Mouse (Mus musculus) hindbrain, postnatal 0 days (tissue): ENCODE measurements around the gene Crls1. TPM values are rescaled to one million over a fixed set of nuclear protein-coding genes. Genes with fewer than 3 reads are reported as not detected.
A peak's percentile ranks its signal among the peaks of the same experiment; 100 is the strongest.

Experiments
- ATAC-seq: fragments of 200-750 bp; cut with Nextera tagmentation; 2 replicates; pipeline ENCODE4 v1.8.0; 2017; ENCODE audit warnings: mild to moderate bottlenecking, moderate TSS enrichment, moderate library complexity
- DNase-seq: peaks from one replicate; pipeline ENCODE4 v3.0.0-alpha.2; 2015; ENCODE audit warnings: low spot score
- H3K27ac ChIP-seq: fragments of 300-500 bp; sonication (generic); 2 replicates; pipeline ENCODE4 v1.5.1; 2014; ENCODE audit warnings: mild to moderate bottlenecking
- H3K27me3 ChIP-seq: fragments of 300-500 bp; sonication (generic); 2 replicates; pipeline ENCODE4 v1.6.1; 2014; ENCODE audit warnings: low read length, mixed read lengths; ENCODE audit not compliant: insufficient read depth
- H3K36me3 ChIP-seq: fragments of 300-500 bp; sonication (generic); 2 replicates; pipeline ENCODE4 v1.6.1; 2014; ENCODE audit warnings: low read length, mixed read lengths; ENCODE audit not compliant: insufficient read depth
- H3K4me1 ChIP-seq: fragments of 300-500 bp; sonication (generic); 2 replicates; pipeline ENCODE4 v1.6.1; 2014; ENCODE audit warnings: antibody characterized with exemption, low read length, mixed read lengths; ENCODE audit not compliant: insufficient read depth
- H3K4me2 ChIP-seq: fragments of 300-500 bp; sonication (generic); 2 replicates; pipeline ENCODE4 v1.6.1; 2014; ENCODE audit warnings: low read depth, mild to moderate bottlenecking, low read length, moderate library complexity, mixed read lengths
- H3K4me3 ChIP-seq: fragments of 300-500 bp; sonication (generic); 2 replicates; pipeline ENCODE4 v1.5.1; 2014; ENCODE audit warnings: low read length
- H3K9ac ChIP-seq: fragments of 300-500 bp; sonication (generic); replicated peaks from 2 replicates; pipeline ENCODE4 v1.6.1; 2014; ENCODE audit warnings: mild to moderate bottlenecking, low read length, moderate library complexity, mixed read lengths
- H3K9me3 ChIP-seq: fragments of 300-500 bp; sonication (generic); 2 replicates; pipeline ENCODE4 v1.6.1; 2016; ENCODE audit warnings: low read length, mixed read lengths
- CTCF ChIP-seq: IDR thresholded peaks from 2 replicates; pipeline ENCODE4 v1.5.1; 2016; ENCODE audit warnings: antibody characterized with exemption, control low read depth, low read depth
- WGBS: fragments of 180-500 bp; shearing (Covaris S2); extraction: QIAGEN DNeasy Blood & Tissue Kit; methylation state at CpG from one replicate; pipeline ENCODE4 v1.1.7; 2014; 5-methylcytosine and 5-hydroxymethylcytosine counted together
- polyA plus RNA-seq: library from polyadenylated mRNA; unstranded; fragments of >200 nt; fragmentation: Nextera tagmentation; extraction: Ambion mirVana; gene quantifications from 2 replicates; pipeline ENCODE4 v1.2.1, GENCODE M21; 2015
- total RNA-seq: library from RNA; depleted of rRNA; stranded (reverse); fragments of >200 nt; gene quantifications from 2 replicates; pipeline ENCODE4 v1.2.3, GENCODE M21; 2014; rRNA removed

Crls1 gene
- total and polyA plus RNA-seq, 2 experiments from 2014 or later, result 22.9 to 33.6 TPM

DNA sequence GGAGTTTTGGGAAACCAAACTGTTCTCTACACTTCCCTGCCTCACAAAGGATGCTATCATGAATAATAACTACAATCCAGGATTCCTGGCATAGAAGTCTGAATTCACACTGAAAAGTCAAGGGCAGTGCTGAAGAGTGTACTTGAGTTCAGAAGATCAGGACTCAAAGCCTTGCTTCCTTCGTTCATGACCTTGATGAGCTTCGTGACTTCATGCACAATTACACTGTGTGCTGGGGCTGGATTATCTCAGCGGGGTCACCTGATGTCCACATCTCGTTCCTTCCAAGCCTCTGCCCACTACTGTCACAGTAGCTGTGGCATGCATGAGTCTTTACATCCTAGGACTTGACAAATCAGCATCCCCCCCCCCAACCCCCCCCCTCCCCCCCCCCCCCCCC, 55.2 kb downstream of the Crls1 start:
- TF ChIP-seq CTCF, result no peak
- Histone ChIP-seq H3K27ac (no peak overlapping the region), H3K36me3 (no peaks in the 10 kb centered on the region), H3K4me1 (no peaks in the 10 kb centered on the region), H3K27me3 (no peaks in the 10 kb centered on the region), H3K9me3 (no peaks in the 10 kb centered on the region), H3K4me2 (no peak overlapping the region), H3K9ac (no peak overlapping the region), H3K4me3 (no peak overlapping the region)
- no peak for ATAC-seq
- 65% methylated on average over 4 of the region's 4 CpGs for WGBS
- DNase-seq, result no peak

DNA sequence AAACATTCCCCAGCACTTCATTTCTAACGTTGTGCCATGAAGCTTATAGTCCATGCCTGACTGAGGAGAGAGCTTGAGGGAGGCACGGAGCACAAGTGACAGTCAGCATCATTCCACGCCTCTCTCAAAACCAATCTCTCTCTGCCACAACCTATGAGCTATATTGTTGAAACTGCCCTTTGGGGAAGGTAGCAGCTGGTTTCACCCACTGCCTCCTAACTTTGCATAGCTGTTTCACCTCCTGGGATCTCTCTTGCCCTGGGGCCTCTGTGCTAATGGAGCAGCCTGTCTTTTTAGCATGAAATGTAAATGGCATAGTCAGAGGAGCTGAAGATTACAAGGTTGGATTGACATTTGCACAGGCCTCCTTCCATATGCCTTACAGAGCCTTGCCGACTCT, 55.6 kb downstream of the Crls1 start:
- DNase-seq (peak; percentile 13), ATAC-seq (0 out of 2 replicates have a peak, but pooled peaks have one; percentile 24)
- no peak overlapping the region for H3K9ac ChIP-seq
- H3K4me2 ChIP-seq, result no peak overlapping the region
- no peaks in the 10 kb centered on the region for H3K4me1 ChIP-seq
- H3K27ac ChIP-seq, result no peak overlapping the region
- no peaks in the 10 kb centered on the region for H3K27me3 ChIP-seq
- H3K36me3 ChIP-seq, result no peaks in the 10 kb centered on the region
- 41% methylated on average over 4 of the region's 4 CpGs for WGBS
- H3K9me3 ChIP-seq, result no peaks in the 10 kb centered on the region
- no peak overlapping the region for H3K4me3 ChIP-seq
- TF ChIP-seq CTCF, result no peak

DNA sequence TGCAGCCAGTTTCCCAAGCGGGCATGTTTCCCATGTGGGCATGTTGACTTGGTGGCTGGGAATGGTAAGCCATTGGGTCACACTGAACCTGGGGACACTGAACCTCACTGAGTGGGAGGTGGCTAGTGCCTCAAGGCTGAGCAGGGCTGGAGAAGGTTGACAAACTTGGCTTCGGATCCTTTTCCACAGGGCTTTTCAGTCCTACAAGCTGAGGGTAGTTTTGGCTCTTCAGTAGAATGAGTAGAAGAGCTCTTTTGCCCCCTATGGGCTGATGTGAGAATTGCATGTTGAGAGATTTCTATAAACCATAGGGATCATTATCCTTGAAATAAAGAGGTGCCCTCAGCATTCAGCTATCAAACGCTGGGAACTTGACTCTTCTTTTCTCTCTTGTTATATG, 57.0 kb downstream of the Crls1 start:
- ATAC-seq (peak; percentile 40; the same call in 1 of the 2 replicates), DNase-seq (peak; percentile 85)
- H3K9ac ChIP-seq, result no peak overlapping the region
- H3K4me1 ChIP-seq, result no peaks in the 10 kb centered on the region
- peak; percentile 76 for TF ChIP-seq CTCF
- no peak overlapping the region for H3K27ac ChIP-seq
- no peak overlapping the region for H3K4me2 ChIP-seq
- no peak overlapping the region for H3K4me3 ChIP-seq
- H3K36me3 ChIP-seq, result no peaks in the 10 kb centered on the region
- 38% methylated on average over 3 of the region's 3 CpGs for WGBS
- H3K27me3 ChIP-seq, result no peaks in the 10 kb centered on the region
- no peaks in the 10 kb centered on the region for H3K9me3 ChIP-seq

DNA sequence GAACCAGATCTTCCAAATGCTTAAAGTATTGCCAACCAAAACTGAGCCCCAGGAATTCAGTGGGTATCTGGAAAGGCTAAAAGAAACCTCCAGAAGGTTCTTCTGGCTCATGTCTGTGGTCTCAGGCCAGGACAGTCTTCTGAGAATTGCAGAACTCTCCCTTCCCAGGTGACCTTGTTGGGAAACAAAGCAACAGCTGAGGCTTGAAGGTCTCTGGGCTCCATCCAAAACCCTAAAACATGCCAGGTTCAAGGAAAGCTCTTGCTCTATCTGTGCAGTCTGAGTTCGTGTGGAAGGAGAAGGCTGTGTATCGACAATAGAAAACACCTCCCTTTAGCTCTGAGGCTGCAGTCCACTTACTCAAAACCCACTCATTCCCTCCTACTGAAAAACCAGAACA, 58.5 kb downstream of the Crls1 start:
- Histone ChIP-seq H3K36me3 (no peaks in the 10 kb centered on the region), H3K27ac (no peak overlapping the region), H3K4me2 (no peak overlapping the region), H3K4me3 (no peak overlapping the region), H3K4me1 (no peaks in the 10 kb centered on the region), H3K27me3 (no peaks in the 10 kb centered on the region), H3K9me3 (no peaks in the 10 kb centered on the region), H3K9ac (no peak overlapping the region)
- no peak for DNase-seq
- TF ChIP-seq CTCF, result no peak
- 69% methylated on average over 2 of the region's 2 CpGs for WGBS
- ATAC-seq, result no peak

DNA sequence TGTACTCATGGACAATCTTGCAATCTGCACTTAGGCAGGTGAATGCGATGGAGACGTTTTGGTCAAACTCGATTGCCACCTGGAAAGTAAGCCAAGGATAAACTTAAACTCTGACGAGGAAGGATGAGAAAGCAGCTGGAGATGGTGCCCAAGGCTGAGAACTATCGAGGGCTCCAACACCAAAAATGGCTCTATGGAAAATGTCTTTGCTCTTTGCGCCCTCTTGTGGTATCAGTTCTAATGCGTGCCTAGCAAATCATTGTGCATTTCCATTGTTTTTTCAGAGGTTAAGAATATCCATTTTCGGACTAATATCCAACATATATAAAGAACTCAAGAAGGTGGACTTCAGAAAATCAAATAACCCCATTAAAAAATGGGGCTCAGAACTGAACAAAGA, 60.3 kb downstream of the Crls1 start:
- TF ChIP-seq CTCF, result peak; percentile 57
- Histone ChIP-seq H3K4me3 (no peak overlapping the region), H3K9me3 (no peaks in the 10 kb centered on the region), H3K36me3 (no peaks in the 10 kb centered on the region), H3K27me3 (no peaks in the 10 kb centered on the region), H3K9ac (no peak overlapping the region), H3K27ac (no peak overlapping the region), H3K4me2 (no peak overlapping the region), H3K4me1 (no peaks in the 10 kb centered on the region)
- WGBS, result 27% methylated on average over 8 of the region's 8 CpGs
- DNase-seq (peak; percentile 54), ATAC-seq (no peak)

DNA sequence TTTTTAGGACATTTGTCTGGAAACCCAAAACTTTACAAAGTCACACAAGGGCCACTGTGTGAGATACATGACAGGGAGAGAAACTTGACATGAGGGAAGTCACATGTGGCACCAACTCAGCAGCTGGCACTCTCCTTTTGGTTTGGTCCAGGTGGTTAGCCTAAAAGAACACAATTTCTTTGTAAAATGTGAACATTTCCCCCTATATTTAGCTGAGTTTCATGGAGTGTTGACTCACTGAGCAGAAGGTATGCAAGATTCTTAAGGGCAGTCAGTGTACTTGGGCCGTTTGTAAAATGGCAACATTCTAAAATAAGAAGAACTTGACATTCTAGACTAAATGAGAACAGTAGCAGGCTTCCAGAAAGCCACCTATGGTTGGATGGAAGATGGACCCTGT, 68.3 kb downstream of the Crls1 start:
- WGBS, result 70% methylated on average over 1 of the region's 1 CpGs

More for the DNA sequence above, 68.3 kb downstream of the Crls1 start:
- TF ChIP-seq CTCF, result no peak
- Histone ChIP-seq H3K9me3 (no peaks in the 10 kb centered on the region), H3K27me3 (no peaks in the 10 kb centered on the region), H3K36me3 (no peaks in the 10 kb centered on the region), H3K4me1 (no peaks in the 10 kb centered on the region), H3K4me2 (no peak overlapping the region), H3K4me3 (no peak overlapping the region), H3K27ac (no peak overlapping the region), H3K9ac (no peak overlapping the region)
- ATAC-seq (no peak), DNase-seq (no peak)

Other genes starting within 250 kb of the Crls1 start
- 11.9 and 17.8 TPM in 2 replicates for gene Shld1, start 159.7 kb upstream of the Crls1 start, total RNA-seq
- 16.7 and 18.4 TPM in 2 replicates for gene Shld1, start 159.7 kb upstream of the Crls1 start, polyA plus RNA-seq
- gene Chgb, start 65.4 kb upstream of the Crls1 start, total RNA-seq, result 27.0 and 35.5 TPM in 2 replicates
- 137 and 143 TPM in 2 replicates for gene Chgb, start 65.4 kb upstream of the Crls1 start, polyA plus RNA-seq
- 8.4 and 14.7 TPM in 2 replicates for gene Trmt6, start 30.6 kb upstream of the Crls1 start, total RNA-seq
- 27.8 and 31.0 TPM in 2 replicates for gene Trmt6, start 30.6 kb upstream of the Crls1 start, polyA plus RNA-seq
- gene Mcm8, start 30.5 kb upstream of the Crls1 start, total RNA-seq, result 2.1 and 3.2 TPM in 2 replicates
- gene Mcm8, start 30.5 kb upstream of the Crls1 start, polyA plus RNA-seq, result 5.2 and 5.6 TPM in 2 replicates
- 1.3 and 1.7 TPM in 2 replicates for gene Lrrn4, start 34.2 kb downstream of the Crls1 start, total RNA-seq
- 0.64 and 0.87 TPM in 2 replicates for gene Lrrn4, start 34.2 kb downstream of the Crls1 start, polyA plus RNA-seq
- 0.05 and 0.22 TPM in 2 replicates for gene Fermt1, start 99.2 kb downstream of the Crls1 start, total RNA-seq
- gene Fermt1, start 99.2 kb downstream of the Crls1 start, polyA plus RNA-seq, result 0.13 and 0.54 TPM in 2 replicates